In the genomic region with DNA sequence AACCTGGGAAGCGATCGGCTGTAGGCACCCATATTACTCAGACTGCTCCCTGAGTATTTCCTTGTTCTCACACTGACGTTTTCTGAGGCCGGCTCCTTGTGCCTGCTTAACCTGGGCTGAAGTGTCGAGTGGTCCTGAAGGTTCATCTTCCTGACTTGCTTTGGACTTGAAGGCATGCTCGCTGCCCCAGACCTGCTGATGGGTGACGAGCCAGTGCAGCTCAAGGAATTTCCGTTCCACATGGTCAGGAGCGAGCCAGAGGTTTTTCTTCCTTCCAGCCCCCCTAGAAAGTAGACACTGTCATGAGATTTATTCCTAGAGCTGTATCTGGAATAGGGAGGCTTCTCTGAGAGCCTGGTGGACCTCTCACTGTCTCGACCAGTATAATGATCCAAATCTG, we compare ENCODE assay signal across 18 mouse cellular contexts.
"Had no signal": no experiment of that assay in that cellular context is flagged by ENCODE, and none has a peak within 500 bp of the region (broad histone marks: within the 10 kb centered on the region; RNA-seq: fewer than 3 reads in every experiment).

No protein-coding gene starts in this region.

- H3K9ac ChIP-seq: liver, postnatal 0 days; lung, embryonic 15.5 days; midbrain, embryonic 13.5 days; midbrain, embryonic 15.5 days; neural tube, embryonic 12.5 days; stomach, embryonic 15.5 days had no signal

- H3K4me2 ChIP-seq: lung, embryonic 15.5 days; midbrain, embryonic 11.5 days; midbrain, embryonic 13.5 days; midbrain, embryonic 15.5 days; neural tube, embryonic 12.5 days; stomach, embryonic 15.5 days had no signal

- H3K4me3 ChIP-seq: lung, embryonic 15.5 days; megakaryocyte, embryonic 14.5 days; midbrain, embryonic 13.5 days; midbrain, embryonic 15.5 days; neural tube, embryonic 12.5 days; stomach, embryonic 15.5 days had no signal

- H3K27me3 ChIP-seq: lung, embryonic 15.5 days; megakaryocyte, embryonic 14.5 days; midbrain, embryonic 13.5 days; midbrain, embryonic 15.5 days; neural tube, embryonic 12.5 days; stomach, embryonic 15.5 days had no signal

- H3K27ac ChIP-seq: lung, embryonic 15.5 days; macrophage; midbrain, embryonic 13.5 days; midbrain, embryonic 15.5 days; neural tube, embryonic 12.5 days; stomach, embryonic 15.5 days; stomach, postnatal 0 days had no signal

- H3K9me3 ChIP-seq: lung, embryonic 15.5 days; midbrain, embryonic 13.5 days; midbrain, embryonic 15.5 days; neural tube, embryonic 12.5 days; stomach, embryonic 15.5 days had no signal

- ATAC-seq: liver, postnatal 0 days; lung, postnatal 0 days; midbrain, embryonic 13.5 days; midbrain, embryonic 15.5 days had no signal

- H3K4me1 ChIP-seq: megakaryocyte, embryonic 14.5 days; midbrain, embryonic 15.5 days; neural tube, embryonic 12.5 days had no signal

- H3K36me3 ChIP-seq: midbrain, embryonic 15.5 days had no signal

- DNase-seq: liver, postnatal 0 days; lung, adult 2 months; lung, postnatal 14 days; lung, postnatal 36 days; right cerebral cortex, postnatal 14 days; thymus, adult 2 months; thymus, postnatal 25 days; thymus, postnatal 4 days had no signal
